Mouse (Mus musculus): ENCODE measurements around the gene Aacs.

- TF ChIP-seq GATA1 (IDR thresholded peaks at IDR 0.05; ENCODE audit: low read length) (no peak), TAL1 (IDR thresholded peaks at IDR 0.05; ENCODE audit: low read length) (no peak)
These were observed 1.2 kb downstream of the Aacs start for GRCm38 (mm10) chr5:125476799-125477198.
